Mouse (Mus musculus): ENCODE measurements around the gene Iqce.
A peak's percentile ranks its signal among the peaks of the same experiment; 100 is the strongest.

The Iqce gene

DNA sequence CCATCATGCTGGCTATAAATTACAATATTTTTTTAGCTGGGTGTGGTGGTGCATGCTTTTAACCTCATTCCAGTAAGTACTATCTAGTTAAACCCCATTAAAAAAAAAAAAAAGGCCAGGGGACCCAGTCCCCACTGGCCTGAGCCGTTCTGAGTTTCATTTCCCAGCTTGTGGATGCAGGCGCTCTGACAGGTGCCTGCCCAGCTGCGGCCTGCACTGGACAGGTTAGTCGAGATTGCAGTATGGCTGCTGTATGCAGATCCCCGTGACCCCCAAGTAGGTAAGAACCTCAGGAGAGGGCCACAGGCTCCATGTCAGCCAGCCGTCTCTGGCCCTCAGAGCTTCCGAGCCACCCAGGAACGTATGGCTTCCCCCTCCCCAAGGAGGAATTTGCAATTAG, 40.8 kb downstream of the Iqce start:
- no peak for DNase-seq (ENCODE audit: low read depth)

DNA sequence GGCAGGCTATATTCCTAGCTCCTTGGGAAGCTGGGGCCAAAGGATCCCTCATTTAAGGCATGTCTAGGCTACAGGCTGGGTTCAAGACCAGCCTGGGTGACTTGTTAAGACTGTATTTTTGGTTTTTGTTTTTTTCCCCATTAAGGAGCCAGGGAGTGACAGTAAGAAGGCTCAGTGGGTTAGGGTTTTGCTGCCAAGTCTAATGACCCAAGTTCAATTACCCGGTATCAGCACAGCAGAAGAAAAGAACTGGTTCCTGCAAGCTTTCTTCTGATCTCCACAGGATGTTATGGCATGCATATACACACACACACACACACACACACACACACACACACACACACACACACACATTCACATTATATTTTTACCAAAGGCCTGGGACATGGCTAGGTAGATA, 41.8 kb downstream of the Iqce start:
- DNase-seq (ENCODE audit: low read depth) = peak; percentile 54

DNA sequence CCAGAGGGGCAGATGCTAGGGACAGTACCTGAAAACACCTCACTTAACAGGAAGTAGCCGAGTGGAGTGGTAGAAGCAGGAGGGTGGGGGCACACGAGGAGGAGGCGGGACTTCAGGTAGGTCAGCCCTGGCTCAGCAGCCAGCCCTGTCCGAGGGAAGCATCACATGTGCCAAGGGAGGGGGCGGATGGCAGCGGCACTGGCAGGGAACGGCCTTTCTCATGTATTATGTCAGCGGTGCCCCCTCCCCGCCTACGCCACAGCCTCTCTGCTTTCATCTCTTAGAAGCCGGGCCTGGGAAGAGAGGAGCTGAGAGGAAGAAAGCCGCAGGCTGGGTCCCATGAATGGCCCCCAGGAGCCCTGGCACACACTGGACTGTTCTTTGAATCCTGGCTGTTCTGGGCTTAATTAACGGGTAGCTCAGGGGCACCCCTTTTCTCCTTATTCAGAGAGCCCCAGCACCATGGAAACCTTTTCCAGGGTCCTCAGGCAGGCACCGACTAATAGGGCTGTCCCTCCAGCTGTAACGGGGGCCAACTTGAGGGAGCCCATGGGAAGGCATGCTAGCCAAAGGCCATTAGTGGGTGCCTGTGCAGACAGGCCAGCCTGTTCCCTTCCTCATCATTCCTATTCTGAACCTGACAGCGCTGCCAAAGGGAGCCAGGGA, 42.4 kb downstream of the Iqce start:
- peak; percentile 52 for DNase-seq (ENCODE audit: low read depth)

DNA sequence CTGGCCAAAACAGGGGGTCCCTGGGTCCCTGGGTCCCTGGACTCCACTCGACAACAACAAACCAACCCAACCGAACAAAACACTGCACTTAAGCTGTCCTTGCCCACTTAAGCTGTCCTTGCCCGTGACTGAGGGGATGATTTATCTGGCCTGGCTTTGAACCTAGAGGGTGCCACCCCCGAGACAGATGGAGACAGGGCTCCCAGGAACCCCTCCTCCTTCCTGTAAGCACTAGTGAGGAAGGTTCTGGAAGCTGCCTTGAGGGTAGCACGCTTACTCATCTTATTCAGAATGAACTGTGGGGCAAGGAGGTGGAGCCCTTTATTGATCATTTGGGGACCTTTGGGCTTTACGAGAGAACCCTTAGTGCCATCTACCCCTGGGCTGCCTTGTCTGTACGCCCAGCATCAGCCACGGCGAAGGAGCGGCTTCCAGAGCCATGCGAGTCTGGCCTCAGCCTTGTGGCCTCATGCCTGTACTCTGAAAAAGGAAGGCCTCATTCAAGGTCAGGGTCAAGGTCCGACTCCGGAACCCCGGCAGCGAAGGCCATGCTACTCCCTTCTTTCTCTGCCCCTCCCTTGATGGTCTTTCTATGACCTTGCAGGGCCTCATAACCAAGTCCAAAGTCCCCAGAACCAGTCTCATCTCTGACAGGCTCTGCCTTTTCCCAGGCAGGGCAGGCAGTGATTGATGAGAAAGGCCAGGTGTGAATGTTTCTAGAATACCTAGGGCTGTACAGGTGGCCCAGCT, 47.9 kb downstream of the Iqce start:
- no peak for DNase-seq (ENCODE audit: low read depth)

DNA sequence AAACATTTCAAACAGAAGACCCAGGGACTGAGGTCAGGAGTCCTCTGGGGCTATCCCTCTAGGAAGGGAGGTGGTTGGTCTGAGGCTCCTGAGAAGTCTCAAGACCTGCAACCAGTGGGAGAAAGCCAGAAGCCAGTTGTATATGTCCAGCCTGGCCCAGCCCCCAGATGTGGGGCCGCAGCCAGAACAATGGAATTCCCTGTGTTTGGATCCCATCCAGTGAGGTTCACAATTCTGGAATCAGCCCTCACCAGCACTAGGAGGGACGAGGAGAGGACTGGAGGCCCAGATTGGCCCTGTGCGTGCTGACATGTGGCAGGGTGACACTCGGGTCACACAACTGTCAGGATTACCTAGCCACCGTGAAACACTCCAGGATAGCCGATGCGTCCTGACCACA, 49.6 kb downstream of the Iqce start:
- no peak for DNase-seq (ENCODE audit: low read depth)

DNA sequence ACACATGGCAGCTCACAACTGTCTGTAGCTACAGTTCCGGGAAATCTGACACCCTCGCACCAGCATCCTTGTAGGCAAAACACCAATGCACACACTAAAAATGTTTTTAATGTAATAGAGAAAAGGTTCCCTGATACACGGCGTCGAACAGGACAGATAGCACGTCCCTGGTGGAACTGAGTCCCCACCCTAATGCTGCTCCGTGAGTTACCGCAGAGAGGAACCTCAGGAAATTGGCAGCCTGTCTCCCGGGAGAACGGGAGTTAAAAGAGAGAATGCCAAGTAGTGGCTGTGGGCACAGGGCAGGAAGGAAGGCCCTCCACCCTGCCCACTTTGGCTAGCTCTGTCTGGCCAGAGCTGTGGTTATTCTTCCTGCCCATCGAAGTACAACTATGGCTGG, 50.9 kb downstream of the Iqce start:
- DNase-seq (ENCODE audit: low read depth) = no peak

DNA sequence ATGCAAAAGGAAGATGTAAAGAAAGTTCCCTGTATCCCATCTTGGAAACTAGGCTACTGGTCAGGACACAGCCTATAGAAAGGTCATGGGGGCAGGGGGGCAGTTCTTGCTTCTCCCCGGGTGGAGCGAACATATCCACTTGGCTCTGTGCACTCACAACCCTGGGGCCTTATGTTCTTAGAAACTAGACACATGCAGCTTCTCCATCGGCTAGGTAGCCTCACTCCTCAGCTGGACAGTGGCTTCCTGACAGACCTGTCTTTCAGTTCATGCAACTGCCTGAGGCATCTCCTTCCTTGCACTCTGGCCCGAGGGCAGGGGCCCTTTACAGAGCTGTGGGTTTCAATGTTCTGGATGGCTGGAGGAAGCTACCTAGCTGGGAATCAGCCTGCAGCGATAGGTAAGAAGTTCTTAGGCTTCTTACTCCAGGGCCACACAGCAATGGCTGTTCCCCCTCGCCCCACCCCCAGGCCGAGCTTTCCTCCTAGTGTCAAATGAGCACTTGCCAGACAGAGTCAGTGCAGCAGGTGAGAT, 52.2 kb downstream of the Iqce start:
- DNase-seq (ENCODE audit: low read depth) = no peak

DNA sequence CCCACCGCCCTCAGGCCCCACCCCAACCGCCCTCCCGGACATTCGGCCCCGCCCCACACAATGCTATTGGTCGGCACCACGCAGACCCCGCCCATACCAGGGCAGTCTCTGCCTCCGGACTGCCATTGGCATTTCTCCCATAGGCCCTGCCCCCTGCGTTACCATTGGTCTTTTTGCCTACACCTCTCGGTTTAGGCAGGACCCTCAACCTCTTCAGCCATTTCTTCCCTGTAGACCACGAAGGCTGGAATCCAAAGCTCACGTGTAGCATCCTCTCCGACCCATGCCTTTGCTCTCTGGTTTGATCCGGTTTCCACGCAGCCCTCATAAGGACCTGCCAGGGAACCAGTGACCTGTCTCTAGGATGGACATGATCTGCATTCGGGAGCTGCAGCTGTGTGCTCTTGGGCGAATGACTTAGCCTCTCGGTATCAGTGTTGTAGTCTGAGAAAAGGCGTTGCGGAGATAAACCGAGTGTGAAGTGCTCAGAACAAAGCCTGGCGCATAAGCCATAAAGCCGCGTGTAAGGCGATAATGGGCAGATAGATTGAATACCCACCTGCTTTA, 53.0 kb downstream of the Iqce start:
- DNase-seq (ENCODE audit: low read depth) = peak; percentile 96

DNA sequence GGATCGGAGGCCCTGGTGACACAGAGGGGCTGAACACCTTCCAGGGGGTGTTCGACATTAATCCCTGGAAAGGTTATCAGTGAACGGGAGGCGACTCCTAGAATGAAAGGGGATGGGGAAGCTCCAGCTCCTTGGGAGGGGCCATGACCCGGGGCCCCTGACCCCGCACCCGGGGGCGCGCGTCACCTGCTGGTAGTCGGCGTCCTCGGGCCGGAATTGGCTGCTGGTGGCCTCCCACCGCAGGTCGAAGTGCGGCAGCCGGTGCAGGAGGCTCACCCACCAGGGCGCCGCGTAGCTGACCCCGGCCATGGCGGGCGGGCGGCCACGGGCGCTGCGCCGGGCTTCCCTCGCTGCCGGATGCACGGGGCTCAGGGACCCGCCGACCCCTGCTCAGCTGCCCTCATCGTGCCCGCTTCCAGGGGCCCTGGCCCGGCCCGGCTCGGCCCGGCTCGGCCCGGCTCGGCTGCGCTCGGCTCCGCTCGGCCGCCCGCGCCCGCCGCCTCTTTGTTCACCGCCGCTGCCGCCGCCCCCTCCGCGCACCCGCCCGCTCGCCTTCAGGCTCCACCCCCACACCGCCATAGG, 53.6 kb downstream of the Iqce start, which contains the start of gene Ttyh3:
Gene Ttyh3, minus strand, starts transcription at position 513 of the 582 bp plus-strand sequence.
- no peak for DNase-seq (ENCODE audit: low read depth)

DNA sequence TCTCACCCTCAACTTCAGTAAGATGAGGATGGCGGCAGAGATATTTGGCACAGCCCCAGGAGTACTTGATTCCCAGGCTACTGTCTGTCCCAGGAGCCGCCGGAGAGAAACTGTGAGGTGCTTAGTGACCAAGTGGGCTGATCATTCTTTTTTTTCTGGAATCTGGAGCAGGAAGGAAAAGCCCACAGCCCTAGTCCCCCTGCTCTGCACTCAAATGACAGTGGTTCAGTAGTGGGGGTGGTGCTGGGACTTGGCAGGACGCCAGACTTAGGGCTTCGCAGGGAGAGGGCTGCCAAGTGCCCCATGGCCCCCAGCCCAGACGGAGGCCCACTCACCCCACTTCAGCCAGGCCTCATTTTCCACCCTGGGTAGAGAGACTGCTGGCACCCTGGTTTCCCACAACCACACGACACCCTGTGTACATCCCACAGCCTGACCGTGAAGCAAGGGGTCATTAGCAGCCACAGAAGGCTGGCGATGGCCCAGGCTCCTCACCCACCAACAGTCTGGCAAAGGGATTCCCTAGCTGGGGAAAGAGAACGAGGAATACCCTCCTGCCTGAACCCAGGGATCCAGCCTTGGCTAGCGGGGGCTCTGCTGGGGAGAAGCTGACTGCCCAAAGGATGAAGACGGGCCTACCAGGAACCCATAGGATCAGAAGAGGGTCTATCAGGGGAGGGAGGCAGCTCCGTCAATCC, 54.2 kb downstream of the Iqce start:
- DNase-seq (ENCODE audit: low read depth) = peak; percentile 69

DNA sequence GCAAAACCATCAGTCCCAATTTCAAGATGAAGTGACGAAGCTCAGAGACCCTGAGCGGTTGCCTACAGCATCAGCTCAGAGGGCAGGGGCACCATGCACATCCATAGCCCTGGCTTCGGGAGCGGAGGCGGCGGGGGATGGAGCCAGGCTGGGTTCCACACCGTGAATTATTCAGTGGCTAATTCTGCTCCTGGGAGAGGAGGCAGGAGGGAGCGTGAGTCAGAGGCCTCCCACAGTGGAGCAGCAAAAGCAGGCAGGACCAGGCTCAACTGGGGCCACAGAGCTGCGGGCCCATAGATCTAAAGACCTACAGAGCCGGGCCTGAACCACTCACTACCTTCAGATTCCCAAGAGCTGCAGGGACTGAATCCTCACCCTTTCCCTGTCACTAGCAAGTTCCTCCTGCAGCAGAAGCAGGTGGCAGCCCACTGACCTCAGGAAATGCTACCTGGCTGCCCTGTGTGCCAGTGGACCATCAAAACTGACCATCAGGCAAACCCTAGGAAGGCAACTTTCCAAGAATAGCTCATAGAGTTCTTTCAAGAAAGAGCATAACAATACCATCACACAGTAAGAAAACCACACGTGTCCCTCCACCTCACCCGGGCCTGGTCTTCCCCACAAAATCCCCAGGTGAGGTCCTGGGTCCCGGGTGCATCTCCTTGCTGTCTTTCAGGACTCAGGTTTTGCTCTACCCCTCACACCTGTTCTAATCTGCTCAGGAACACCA, 55.0 kb downstream of the Iqce start:
- DNase-seq (ENCODE audit: low read depth) = no peak

DNA sequence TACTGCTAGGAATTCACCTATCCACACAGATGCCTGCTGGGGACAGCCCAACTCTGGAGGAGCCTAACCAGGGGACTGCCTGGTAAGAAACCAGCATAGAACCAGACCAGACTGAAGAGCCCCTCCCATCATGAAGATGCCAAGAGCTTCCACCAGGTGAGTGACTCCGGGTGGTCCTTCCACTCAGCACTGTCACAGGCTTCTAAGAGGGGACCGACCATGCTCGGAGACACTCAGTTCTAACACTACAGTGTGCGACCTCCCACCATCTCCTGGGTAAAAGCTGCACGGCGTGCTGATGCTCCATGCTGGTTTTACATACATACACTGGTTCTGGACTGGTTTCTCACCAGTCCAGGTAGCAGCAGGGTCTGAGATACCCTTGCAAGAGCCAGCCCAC, 56.0 kb downstream of the Iqce start:
- no peak for DNase-seq (ENCODE audit: low read depth)

DNA sequence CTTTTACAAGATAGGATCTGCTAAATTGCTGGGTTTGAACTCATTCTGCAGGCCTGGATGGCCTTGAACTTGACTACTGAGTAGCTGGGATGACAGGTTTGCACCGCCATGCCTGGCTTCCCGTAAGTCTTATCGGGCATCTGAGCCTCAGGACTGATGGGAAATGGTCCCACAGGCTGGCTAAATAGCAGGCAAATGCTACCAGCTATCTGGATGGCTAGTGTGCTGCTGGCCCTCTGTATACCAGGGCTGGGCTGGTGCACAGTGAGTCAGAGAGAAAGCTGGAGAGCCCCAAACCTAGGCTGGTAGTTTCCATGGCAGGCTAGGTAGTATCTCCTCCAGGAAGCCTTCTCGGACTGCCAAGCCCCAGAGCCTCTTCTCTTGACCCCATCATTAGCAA, 56.7 kb downstream of the Iqce start:
- DNase-seq (ENCODE audit: low read depth) = no peak

DNA sequence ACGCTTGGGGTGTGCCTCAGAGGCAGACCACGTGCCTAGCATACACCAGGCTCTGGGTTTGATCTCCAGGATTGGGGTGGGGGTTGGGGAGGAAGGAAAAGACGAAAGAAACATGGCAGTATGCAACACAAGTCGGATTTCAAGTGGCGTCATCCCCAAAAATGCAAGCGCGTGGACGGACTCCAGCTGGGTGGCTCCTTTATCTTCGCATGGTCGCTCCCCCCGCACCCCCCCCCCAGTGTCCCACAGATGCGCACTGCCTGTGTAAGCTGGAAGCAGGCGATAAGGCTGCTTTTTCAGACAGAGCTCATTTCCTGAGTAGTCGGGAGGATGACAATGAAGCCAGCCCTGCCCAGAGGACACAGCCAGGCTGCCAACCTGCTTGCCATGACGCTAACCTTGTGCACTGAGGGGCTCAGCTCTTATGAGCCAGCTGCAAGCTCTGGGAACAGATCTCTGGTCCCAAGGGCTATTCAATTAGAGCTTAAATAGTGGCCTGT, 57.4 kb downstream of the Iqce start:
- no peak for DNase-seq (ENCODE audit: low read depth)

DNA sequence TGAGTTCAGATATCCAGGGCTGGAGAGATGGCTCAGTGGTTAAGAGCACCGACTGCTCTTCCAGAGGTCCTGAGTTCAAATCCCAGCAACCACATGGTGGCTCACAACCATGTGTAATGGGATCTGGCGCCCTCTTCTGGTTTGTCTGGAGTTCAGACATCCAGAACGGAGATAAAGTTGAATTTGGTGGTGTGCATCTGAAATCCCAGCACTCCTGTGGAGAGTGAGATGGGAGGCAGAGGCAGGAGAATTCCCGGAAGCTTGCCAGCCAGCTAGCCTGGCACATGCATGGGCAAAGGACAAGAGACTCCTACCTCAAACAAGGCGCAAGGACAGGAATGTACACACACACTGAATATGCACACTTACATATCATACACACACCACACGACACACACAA, 57.9 kb downstream of the Iqce start:
- DNase-seq (ENCODE audit: low read depth) = no peak

DNA sequence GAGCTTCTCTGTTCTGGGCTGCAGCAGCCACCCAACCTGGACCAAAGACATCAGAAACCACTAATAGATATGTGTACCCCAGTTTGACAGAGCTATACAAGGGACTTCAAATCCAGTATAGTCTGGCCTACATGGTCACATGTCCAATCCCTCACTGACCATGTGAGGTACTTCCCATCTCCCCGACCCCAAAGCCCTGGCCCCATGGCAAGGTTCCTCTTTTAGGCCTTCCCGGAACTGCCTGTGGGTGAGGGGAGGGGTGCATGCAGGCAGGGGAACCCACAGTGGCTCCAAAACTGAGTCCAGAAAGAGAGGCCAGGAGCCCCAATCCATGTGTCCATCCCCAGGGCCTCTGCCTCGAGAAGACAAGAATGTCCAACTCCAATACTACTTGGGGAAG, 60.1 kb downstream of the Iqce start:
- DNase-seq (ENCODE audit: low read depth) = no peak

DNA sequence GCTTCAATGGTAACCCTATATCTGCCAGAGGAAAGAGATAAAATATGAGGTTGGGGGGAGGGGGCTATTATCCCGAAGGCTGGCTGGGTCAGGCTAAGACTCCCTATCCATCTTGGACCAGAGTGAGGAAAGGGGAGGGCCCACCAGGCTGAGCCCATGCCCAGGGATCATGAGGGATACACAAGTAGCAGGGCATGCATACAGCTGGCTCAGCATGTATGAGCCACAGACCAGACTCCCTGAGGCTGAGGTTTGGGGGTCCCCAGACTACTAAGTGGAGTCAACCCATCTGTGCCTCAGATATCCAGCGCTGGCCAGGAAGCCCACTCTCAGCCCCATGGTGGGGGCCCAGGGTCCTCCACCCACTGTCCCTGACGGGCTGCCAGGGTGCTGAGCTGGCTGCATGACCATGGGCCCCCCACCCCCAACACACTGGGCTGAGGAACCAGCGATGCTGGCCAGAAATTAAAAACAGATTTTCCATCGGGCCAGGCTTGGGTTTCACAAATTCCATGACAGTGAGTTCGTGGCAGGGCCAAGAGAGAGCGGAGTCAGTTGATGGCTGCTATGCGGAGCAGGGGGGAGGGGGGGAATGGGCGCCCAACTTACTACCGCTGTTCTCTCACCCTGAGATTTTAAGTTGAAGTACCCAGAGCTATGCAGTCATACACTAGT, 60.8 kb downstream of the Iqce start:
- DNase-seq (ENCODE audit: low read depth) = no peak

DNA sequence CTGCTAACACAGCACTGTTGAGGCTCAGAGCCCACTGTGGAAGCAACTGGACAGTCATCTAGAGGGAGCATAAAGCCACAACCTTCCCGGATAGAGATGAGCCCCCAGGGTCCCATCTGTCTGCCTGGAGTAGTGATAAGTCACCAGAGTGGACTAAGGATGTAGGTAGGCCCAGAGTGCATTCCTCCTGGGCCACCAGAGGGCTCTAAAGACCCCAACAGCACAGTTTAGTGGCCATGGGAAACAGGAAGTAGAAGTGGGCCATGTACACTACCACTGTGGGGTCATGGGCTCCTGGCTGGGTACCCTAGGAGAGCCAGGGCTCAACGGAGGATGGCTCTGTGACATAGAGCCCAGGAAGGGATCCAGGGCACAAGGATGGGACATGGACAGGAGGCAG, 61.4 kb downstream of the Iqce start:
- no peak for DNase-seq (ENCODE audit: low read depth)

DNA sequence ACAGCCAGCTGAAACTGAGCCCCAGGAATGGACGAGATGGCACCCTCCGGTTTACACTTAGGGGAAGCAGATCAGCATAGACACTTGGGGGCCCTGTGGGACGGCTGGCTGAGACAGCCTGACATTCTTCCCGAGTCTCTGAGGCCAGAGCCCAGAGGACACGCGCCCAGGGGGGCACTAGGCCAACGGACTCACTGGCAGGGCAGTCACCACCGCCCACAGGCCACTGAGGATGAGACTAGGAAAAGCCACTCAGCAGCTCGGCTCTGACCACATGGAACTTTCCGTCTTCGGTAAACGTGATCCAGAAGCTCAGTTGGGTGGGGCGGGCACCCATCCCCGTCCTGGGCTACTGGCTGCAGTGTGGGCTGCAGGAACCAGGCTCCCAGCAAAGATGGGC, 62.3 kb downstream of the Iqce start:
- DNase-seq (ENCODE audit: low read depth) = no peak

DNA sequence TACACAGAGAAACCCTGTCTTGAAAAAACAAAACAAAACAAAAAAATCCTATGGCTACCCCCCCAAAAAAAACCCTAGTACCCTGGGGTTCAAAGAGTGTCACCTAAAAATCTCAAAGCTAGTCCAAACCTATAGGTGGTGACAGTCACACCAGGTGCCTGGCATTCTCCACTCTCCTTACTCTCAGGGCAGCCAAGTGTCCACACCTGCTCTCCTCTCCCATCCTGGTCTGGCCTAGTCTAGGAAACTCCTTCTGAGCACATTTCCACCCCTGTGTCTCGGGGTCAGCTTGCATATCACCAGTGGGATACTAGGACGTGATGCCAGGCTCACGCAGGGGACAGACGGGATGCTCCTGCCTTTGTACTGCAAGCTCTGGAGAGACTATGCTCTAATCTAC, 62.9 kb downstream of the Iqce start:
- DNase-seq (ENCODE audit: low read depth) = no peak

DNA sequence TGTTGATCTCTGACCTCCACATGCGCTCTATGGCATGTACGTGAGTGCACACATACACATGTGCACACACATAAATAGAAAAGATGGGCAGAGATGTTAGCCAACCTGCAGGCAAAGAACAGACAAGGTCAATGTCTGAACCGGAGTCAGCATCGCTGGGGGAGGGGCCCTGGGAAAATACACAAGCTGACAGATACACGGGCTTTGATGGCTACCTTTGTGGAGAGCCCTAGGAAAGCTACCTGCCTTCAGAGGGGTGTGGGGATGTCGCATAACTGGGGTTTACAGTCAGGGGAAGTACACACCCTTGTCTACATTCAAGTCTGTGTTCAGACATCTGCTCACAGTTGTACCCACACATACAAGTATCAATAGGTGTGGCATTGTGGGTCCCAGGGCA, 63.7 kb downstream of the Iqce start:
- DNase-seq (ENCODE audit: low read depth) = peak; percentile 53
